Mouse (Mus musculus) limb, embryonic 11.5 days (tissue): ENCODE measurements around the gene Incenp. TPM values are rescaled to one million over a fixed set of nuclear protein-coding genes. Genes with fewer than 3 reads are reported as not detected.
"Not testable (repeated sequence)": the region's sequence is repeated elsewhere in the genome, so short reads cannot be mapped to it uniquely, and the experiment has no call there.

Experiments used
- ATAC-seq: fragments of 200-750 bp; cut with Nextera tagmentation; 2 replicates; pipeline ENCODE4 v1.8.0; 2017; ENCODE audit warnings: low read depth; ENCODE audit not compliant: insufficient number of reproducible peaks, low FRiP score, low TSS enrichment
- DNase-seq: peaks from one replicate; pipeline ENCODE4 v3.0.0-alpha.2; 2015; ENCODE audit warnings: low spot score
- H3K27ac ChIP-seq: fragments of 300-500 bp; sonication (generic); replicated peaks from 2 replicates; pipeline ENCODE4 v1.5.1; 2014; ENCODE audit warnings: low read depth, mild to moderate bottlenecking, low read length
- H3K27me3 ChIP-seq: fragments of 300-500 bp; sonication (generic); 2 replicates; pipeline ENCODE4 v1.6.1; 2014; ENCODE audit warnings: mild to moderate bottlenecking, low read length, mixed read lengths; ENCODE audit not compliant: control insufficient read depth, insufficient read depth
- H3K36me3 ChIP-seq: fragments of 300-500 bp; sonication (generic); 2 replicates; pipeline ENCODE4 v1.6.1; 2014; ENCODE audit warnings: mild to moderate bottlenecking, low read length, moderate library complexity, mixed read lengths; ENCODE audit not compliant: control insufficient read depth, insufficient read depth
- H3K4me1 ChIP-seq: fragments of 300-500 bp; sonication (generic); 2 replicates; pipeline ENCODE4 v1.6.1; 2014; ENCODE audit warnings: low read length, mixed read lengths; ENCODE audit not compliant: control insufficient read depth, insufficient read depth
- H3K4me2 ChIP-seq: fragments of 300-500 bp; sonication (generic); 2 replicates; pipeline ENCODE4 v1.6.1; 2014; ENCODE audit warnings: low read depth, mild to moderate bottlenecking, moderate library complexity; ENCODE audit not compliant: severe bottlenecking
- H3K4me3 ChIP-seq: fragments of 300-500 bp; sonication (generic); 2 replicates; pipeline ENCODE4 v1.5.1; 2014; ENCODE audit warnings: low read depth, low read length
- H3K9ac ChIP-seq: fragments of 300-500 bp; sonication (generic); 2 replicates; pipeline ENCODE4 v1.6.1; 2014; ENCODE audit warnings: mild to moderate bottlenecking, low read length
- H3K9me3 ChIP-seq: fragments of 300-500 bp; sonication (generic); 2 replicates; pipeline ENCODE4 v1.6.1; 2016; ENCODE audit warnings: low read length; ENCODE audit not compliant: control insufficient read depth
- WGBS: fragments of 180-500 bp; shearing (Covaris S2); extraction: QIAGEN DNeasy Blood & Tissue Kit; methylation state at CpG from one replicate; pipeline ENCODE4 v1.1.7; 2014; 5-methylcytosine and 5-hydroxymethylcytosine counted together
- polyA plus RNA-seq: library from polyadenylated mRNA; unstranded; fragments of >200 nt; fragmentation: Nextera tagmentation; extraction: Ambion mirVana; gene quantifications from 2 replicates; pipeline ENCODE4 v1.2.1, GENCODE M21; 2014

The Incenp gene
- polyA plus RNA-seq, 1 experiment from 2014 or later: 117 TPM

DNA sequence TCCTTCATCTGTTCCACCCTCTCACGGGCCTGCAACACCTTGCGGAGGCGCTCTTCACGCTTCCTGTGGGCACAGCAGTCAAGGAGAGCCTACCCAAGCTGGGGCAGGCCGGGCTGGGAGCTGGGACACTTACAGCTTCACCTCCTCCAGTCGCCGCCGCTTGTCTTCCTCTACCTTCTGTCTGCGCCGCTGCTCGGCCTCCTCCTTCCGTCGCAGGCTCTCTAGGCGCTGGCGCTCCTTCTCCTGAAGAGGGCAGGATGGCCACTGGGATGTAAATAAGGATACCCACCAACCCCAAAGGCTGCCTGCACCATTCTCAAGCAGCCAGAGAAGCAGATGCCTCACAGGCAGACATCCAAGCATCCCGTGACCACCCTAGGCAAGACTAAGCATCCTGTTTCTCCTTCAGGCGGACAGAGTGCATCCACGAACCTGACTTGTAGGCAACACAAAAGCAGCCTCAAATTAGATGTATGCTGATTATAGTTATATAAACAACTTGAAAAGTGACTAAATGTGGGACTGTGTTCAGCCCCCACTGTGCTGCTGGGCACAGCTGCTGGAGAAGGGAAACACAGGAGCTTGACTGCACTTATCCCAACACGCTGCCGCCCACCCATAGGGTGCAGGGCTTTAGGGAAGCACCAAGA, 21.0 kb downstream of the Incenp start:
- H3K27ac ChIP-seq: no peak overlapping the region
- ATAC-seq: no peak
- H3K9me3 ChIP-seq: no peaks in the 10 kb centered on the region
- H3K9ac ChIP-seq: no peak overlapping the region
- peak; percentile 16 for DNase-seq
- peaks cover 50% of the 10 kb centered on the region for H3K36me3 ChIP-seq
- H3K4me2 ChIP-seq: no peak overlapping the region
- no peak overlapping the region for H3K4me3 ChIP-seq
- no peaks in the 10 kb centered on the region for H3K27me3 ChIP-seq
- WGBS: 96% methylated on average over 20 of the region's 20 CpGs
- no peaks in the 10 kb centered on the region for H3K4me1 ChIP-seq

GRCm38 (mm10) chr19:9865466-9865865, 33.9 kb downstream of the Incenp start:
- no peak overlapping the region for H3K27ac ChIP-seq
- H3K36me3 ChIP-seq: no peaks in the 10 kb centered on the region
- no peaks in the 10 kb centered on the region for H3K4me1 ChIP-seq
- DNase-seq: no peak
- no peak overlapping the region for H3K4me2 ChIP-seq
- no peak overlapping the region for H3K9ac ChIP-seq
- H3K4me3 ChIP-seq: no peak overlapping the region
- H3K27me3 ChIP-seq: no peaks in the 10 kb centered on the region
- ATAC-seq: no peak
- no peaks in the 10 kb centered on the region for H3K9me3 ChIP-seq

DNA sequence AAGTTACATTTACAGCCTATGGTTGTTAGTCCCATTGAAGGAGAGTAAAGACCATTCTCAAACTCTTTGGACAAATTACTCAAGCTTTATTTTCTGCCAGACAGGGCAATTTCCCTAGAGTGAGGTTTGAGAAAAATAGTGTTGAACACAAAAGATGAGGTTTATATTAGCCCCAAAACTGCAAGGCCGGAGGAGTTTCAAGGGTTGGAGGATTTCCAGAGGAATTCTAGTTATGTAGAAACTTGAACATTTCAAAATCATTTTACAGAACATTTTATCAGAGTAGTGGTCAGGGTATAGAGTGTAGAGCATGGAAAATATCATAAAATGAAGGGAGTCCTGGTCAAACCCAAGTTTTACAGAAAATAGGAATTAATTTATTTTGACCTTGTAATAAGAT, 34.5 kb downstream of the Incenp start:
- no peak for DNase-seq

GRCm38 (mm10) chr19:9860821-9861220, 38.5 kb downstream of the Incenp start:
- H3K9me3 ChIP-seq, H3K4me2 ChIP-seq, DNase-seq, H3K27me3 ChIP-seq, H3K9ac ChIP-seq, H3K36me3 ChIP-seq, H3K27ac ChIP-seq, H3K4me1 ChIP-seq, H3K4me3 ChIP-seq, ATAC-seq: not testable (repeated sequence)
- WGBS: 91% methylated on average over 2 of the region's 3 CpGs

More for the DNA sequence above, 34.5 kb downstream of the Incenp start:
- H3K36me3 ChIP-seq: no peaks in the 10 kb centered on the region
- no peak for ATAC-seq
- H3K9me3 ChIP-seq: no peaks in the 10 kb centered on the region
- H3K27ac ChIP-seq: no peak overlapping the region
- no peaks in the 10 kb centered on the region for H3K4me1 ChIP-seq
- H3K9ac ChIP-seq: no peak overlapping the region
- 87% methylated on average over 1 of the region's 1 CpGs for WGBS
- no peak overlapping the region for H3K4me2 ChIP-seq
- no peaks in the 10 kb centered on the region for H3K27me3 ChIP-seq
- H3K4me3 ChIP-seq: no peak overlapping the region

- DNase-seq, H3K4me2 ChIP-seq, H3K9ac ChIP-seq, H3K9me3 ChIP-seq, H3K36me3 ChIP-seq, H3K27me3 ChIP-seq, H3K4me1 ChIP-seq, H3K27ac ChIP-seq, ATAC-seq, H3K4me3 ChIP-seq: not testable (repeated sequence)
- WGBS: 72% methylated on average over 3 of the region's 3 CpGs
These were observed 49.8 kb downstream of the Incenp start for GRCm38 (mm10) chr19:9849368-9850075.

DNA sequence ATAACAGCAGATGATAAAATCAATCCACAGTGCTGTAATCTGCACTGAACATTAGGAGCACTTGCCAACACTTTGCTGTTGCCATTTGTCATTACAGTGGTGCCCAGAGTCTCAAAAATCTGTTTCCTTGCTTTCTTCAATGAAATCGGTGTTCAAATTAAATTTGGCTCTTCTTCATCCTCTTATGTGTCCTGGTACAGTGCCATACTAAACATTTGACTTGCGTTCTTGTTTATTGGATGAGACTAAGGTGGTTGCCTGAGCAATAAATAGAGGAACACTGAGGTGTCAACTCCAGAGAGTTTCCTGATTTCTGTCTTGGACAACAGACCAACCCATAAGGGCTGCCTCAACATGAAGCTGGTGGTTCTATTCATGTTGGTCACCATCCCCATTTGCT, 52.1 kb downstream of the Incenp start, which contains the start of gene Scgb2a2:
Scgb2a2 (plus strand) TSS at position 301 of the 400 bp plus-strand sequence.
- Histone ChIP-seq H3K4me1 (no peaks in the 10 kb centered on the region), H3K9me3 (no peaks in the 10 kb centered on the region), H3K27me3 (no peaks in the 10 kb centered on the region), H3K36me3 (no peaks in the 10 kb centered on the region), H3K9ac (no peak within 1 kb of the TSS), H3K4me2 (no peak within 1 kb of the TSS), H3K4me3 (no peak within 1 kb of the TSS), H3K27ac (no peak within 1 kb of the TSS)
- ATAC-seq (no peak), DNase-seq (no peak)
- WGBS: 75% methylated on average over 2 of the region's 2 CpGs

DNA sequence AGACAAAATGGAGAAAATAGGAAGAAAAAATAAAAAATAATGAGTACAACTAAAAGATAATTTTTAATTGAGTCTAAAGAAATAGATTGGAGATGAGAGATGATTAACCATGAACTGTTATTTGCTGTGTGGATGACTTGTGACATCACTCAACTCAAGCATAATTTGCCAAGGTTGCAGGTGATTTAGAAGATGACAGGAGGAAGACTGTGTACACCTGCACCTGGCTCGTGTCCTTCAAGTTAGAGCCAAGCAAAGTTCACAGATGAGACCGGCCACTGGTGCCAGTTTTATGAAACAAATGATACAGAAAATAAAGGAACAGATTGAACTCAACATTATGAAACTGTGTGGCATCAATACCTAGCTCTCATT, 62.0 kb downstream of the Incenp start:
- H3K9ac ChIP-seq: no peak overlapping the region
- H3K9me3 ChIP-seq: no peaks in the 10 kb centered on the region
- no peak overlapping the region for H3K27ac ChIP-seq
- H3K4me2 ChIP-seq: no peak overlapping the region
- WGBS: 63% methylated on average over 2 of the region's 2 CpGs
- no peak overlapping the region for H3K4me3 ChIP-seq
- H3K27me3 ChIP-seq: no peaks in the 10 kb centered on the region
- peak; percentile 54; the same call in 1 of the 2 replicates for ATAC-seq
- DNase-seq: no peak
- no peaks in the 10 kb centered on the region for H3K36me3 ChIP-seq
- H3K4me1 ChIP-seq: no peaks in the 10 kb centered on the region

GRCm38 (mm10) chr19:9836581-9837340, 62.6 kb downstream of the Incenp start:
- 14% methylated on average over 18 of the region's 21 CpGs for WGBS
- not testable (repeated sequence) for DNase-seq, H3K9me3 ChIP-seq, H3K4me3 ChIP-seq, H3K4me2 ChIP-seq, H3K27me3 ChIP-seq, H3K4me1 ChIP-seq, H3K9ac ChIP-seq, H3K27ac ChIP-seq, H3K36me3 ChIP-seq
- peak; percentile 87; the same call in 1 of the 2 replicates for ATAC-seq
